Mouse (Mus musculus) heart, postnatal 0 days (tissue): ENCODE data around the gene Tnnt3.

Experiments
- CTCF ChIP-seq: IDR thresholded peaks from 2 replicates; pipeline ENCODE4 v1.5.1; 2016; ENCODE audit warnings: antibody characterized with exemption, control low read depth, low read depth
- EP300 ChIP-seq: IDR thresholded peaks from 2 replicates; pipeline ENCODE4 v1.6.1; 2016; ENCODE audit warnings: antibody characterized with exemption, low read depth

DNA sequence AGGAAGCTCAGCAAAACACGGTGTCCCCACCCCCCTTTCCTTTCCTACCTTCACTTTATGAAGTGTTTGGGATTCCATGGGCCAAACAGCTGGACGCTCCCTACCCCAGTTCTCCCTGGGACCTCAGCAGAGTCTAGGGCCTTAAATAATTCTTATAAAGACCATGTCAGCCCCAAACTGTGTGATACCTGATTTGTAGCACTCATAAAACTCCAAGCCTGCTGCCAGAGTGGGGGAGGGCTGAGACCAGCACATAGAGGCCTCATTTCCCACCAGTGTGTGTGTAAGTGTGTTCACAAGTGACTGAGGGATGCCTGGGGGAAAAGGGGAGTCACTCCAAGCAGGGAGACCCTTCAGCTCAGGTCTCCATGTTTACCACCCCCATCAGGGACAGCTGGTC is 49.2 kb downstream of the Tnnt3 start:
- TF ChIP-seq CTCF (no peak), EP300 (no peak)
